Mouse (Mus musculus): ENCODE measurements around the gene Iffo2. TPM values are rescaled to one million over a fixed set of nuclear protein-coding genes. Genes with fewer than 3 reads are reported as not detected.

Iffo2 gene
- polyA plus RNA-seq, 1 experiment from 2014 or later = 2.4 TPM

DNA sequence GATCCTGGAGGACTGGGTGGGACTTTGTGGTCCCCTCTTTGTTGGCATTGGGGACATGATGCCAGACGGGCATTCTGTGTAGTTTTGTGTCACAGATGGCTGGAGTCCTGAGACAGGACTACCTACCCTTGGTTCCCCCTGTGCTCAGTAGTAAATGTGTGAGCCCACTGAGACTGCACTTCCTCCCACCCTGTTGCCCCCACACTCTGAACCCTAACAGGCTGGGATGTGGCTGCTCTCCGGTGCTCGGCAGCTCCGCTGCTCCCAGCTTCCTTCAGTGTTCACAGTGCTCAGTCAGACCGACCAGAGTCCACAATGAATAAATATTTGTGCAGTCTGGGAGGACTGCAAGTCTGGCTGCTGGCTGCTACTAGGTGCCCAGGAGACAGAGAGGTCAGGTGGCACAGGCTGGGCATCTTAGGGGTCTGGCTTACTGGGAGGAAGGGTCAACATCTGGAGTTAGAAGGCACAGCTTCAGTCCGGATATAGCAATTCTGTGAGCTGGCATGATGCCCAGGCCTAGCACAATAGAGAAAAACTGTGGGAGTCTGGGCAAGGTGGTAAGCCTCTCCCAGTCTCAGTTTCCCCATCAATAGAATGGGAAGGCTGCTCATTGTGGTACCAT lies 51.2 kb downstream of the Iffo2 start:
- peaks cover 70% of the 10 kb centered on the region for H3K4me1 ChIP-seq (ENCODE audit: control insufficient read depth, insufficient read depth, low read length)
- no peaks in the 10 kb centered on the region for H3K27me3 ChIP-seq (ENCODE audit: control insufficient read depth, insufficient read depth, low read length)
- no peaks in the 10 kb centered on the region for H3K36me3 ChIP-seq (ENCODE audit: control insufficient read depth, insufficient read depth)
- ATAC-seq (replicated peaks; ENCODE audit: extremely low read depth, insufficient read depth, low FRiP score) = 0 out of 2 replicates have a peak, but pooled peaks have one; percentile 7
- peak overlapping the region; percentile 90 for H3K27ac ChIP-seq (ENCODE audit: low read length)
- peak overlapping the region; percentile 47 for H3K4me2 ChIP-seq (ENCODE audit: low read depth, low read length)
- H3K4me3 ChIP-seq (ENCODE audit: low read length) = peak overlapping the region; percentile 30
- H3K9me3 ChIP-seq (replicated peaks; ENCODE audit: control insufficient read depth, low read length) = no peaks in the 10 kb centered on the region
- peak overlapping the region; percentile 74 for H3K9ac ChIP-seq (ENCODE audit: low read length)
- 21% methylated on average over 6 of the region's 6 CpGs for WGBS

DNA sequence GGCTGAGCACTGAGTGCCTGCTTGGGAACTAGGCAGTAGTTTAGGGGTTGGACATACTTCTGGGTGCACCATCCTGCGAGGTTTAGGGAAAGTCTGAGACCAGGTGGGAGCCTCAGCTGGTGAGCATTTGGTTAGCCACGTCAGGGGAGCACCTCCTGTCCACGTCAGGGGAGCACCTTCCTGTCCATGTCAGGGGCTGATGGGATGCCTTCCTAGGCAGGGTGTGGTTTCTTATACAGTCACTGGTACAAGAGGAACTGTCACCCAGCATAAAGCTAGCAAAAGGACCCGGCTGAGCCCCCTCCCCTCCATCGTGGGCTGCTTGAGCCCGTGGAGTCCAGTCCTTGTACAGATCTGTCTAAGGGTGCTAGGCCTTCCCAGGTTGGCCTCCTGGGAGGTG lies 52.0 kb downstream of the Iffo2 start:
- no peak overlapping the region for H3K4me3 ChIP-seq (ENCODE audit: low read length)
- H3K4me2 ChIP-seq (ENCODE audit: low read depth, low read length) = no peak overlapping the region
- no peaks in the 10 kb centered on the region for H3K27me3 ChIP-seq (ENCODE audit: control insufficient read depth, insufficient read depth, low read length)
- H3K4me1 ChIP-seq (ENCODE audit: control insufficient read depth, insufficient read depth, low read length) = peaks cover 67% of the 10 kb centered on the region
- no peak for ATAC-seq (replicated peaks; ENCODE audit: extremely low read depth, insufficient read depth, low FRiP score)
- WGBS = 72% methylated on average over 6 of the region's 6 CpGs
- no peaks in the 10 kb centered on the region for H3K9me3 ChIP-seq (replicated peaks; ENCODE audit: control insufficient read depth, low read length)
- no peaks in the 10 kb centered on the region for H3K36me3 ChIP-seq (ENCODE audit: control insufficient read depth, insufficient read depth)
- peak overlapping the region; percentile 19; the same call in 1 of the 2 replicates for H3K27ac ChIP-seq (ENCODE audit: low read length)
- H3K9ac ChIP-seq (ENCODE audit: low read length) = no peak overlapping the region

DNA sequence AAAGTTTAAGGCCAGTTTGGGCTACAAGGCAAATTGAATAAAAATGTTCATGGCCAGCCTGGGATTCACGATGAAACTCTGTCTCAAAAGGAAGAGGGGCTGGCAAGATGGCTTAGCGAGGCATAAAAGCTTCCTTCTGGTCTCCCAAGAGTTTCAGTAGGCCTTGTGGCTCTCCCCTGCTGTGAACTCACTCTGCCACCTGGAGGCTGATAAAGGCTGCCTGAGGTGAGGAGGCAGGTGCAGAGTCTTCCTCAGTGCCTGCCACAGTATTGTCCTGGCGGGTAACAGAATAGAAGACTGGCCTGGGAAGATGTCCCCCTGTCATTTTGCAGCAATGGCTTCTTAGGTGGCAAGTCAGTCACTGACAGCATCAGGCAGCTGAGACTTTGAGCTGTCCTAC lies 52.6 kb downstream of the Iffo2 start:
- H3K9ac ChIP-seq (ENCODE audit: low read length) = no peak overlapping the region
- WGBS = 68% methylated on average over 3 of the region's 3 CpGs
- H3K4me2 ChIP-seq (ENCODE audit: low read depth, low read length) = no peak overlapping the region
- no peaks in the 10 kb centered on the region for H3K9me3 ChIP-seq (replicated peaks; ENCODE audit: control insufficient read depth, low read length)
- H3K27me3 ChIP-seq (ENCODE audit: control insufficient read depth, insufficient read depth, low read length) = no peaks in the 10 kb centered on the region
- ATAC-seq (replicated peaks; ENCODE audit: extremely low read depth, insufficient read depth, low FRiP score) = no peak
- H3K36me3 ChIP-seq (ENCODE audit: control insufficient read depth, insufficient read depth) = no peaks in the 10 kb centered on the region
- H3K4me1 ChIP-seq (ENCODE audit: control insufficient read depth, insufficient read depth, low read length) = peaks cover 72% of the 10 kb centered on the region
- no peak overlapping the region for H3K4me3 ChIP-seq (ENCODE audit: low read length)
- no peak overlapping the region for H3K27ac ChIP-seq (ENCODE audit: low read length)

DNA sequence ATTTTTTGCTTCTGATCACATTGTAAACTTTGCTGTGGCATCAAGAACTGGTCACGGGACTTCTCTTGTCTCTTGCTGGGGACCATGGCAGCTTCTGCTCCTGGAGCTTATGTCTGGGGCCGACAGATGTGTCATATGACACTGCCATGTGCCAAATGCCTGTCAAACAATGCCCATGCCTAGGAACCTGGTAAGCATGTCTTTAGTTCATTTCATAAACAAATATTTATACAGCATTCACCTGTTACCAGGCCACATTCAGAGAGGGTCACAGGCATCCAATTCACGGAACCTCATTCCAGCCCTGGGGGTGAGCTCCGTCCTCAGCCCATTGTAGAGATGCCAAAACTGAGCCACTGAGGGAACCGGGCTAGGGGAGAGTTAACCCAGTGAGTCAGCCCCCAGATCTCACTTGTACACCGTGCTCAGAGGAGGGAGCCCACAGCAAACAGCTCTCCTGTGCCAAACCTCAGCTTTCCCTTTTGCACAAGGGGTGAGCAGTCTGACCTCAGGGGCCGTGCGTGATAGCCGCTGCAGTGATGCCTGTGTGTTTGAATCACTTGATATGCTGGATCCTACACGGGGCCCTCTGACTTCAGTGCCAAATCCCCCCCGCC lies 53.4 kb downstream of the Iffo2 start:
- H3K36me3 ChIP-seq (ENCODE audit: control insufficient read depth, insufficient read depth) = no peaks in the 10 kb centered on the region
- no peaks in the 10 kb centered on the region for H3K9me3 ChIP-seq (replicated peaks; ENCODE audit: control insufficient read depth, low read length)
- no peak overlapping the region for H3K4me2 ChIP-seq (ENCODE audit: low read depth, low read length)
- H3K27me3 ChIP-seq (ENCODE audit: control insufficient read depth, insufficient read depth, low read length) = no peaks in the 10 kb centered on the region
- peaks cover 66% of the 10 kb centered on the region for H3K4me1 ChIP-seq (ENCODE audit: control insufficient read depth, insufficient read depth, low read length)
- H3K4me3 ChIP-seq (ENCODE audit: low read length) = no peak overlapping the region
- ATAC-seq (replicated peaks; ENCODE audit: extremely low read depth, insufficient read depth, low FRiP score) = no peak
- no peak overlapping the region for H3K9ac ChIP-seq (ENCODE audit: low read length)
- no peak overlapping the region for H3K27ac ChIP-seq (ENCODE audit: low read length)
- WGBS = 66% methylated on average over 11 of the region's 11 CpGs

DNA sequence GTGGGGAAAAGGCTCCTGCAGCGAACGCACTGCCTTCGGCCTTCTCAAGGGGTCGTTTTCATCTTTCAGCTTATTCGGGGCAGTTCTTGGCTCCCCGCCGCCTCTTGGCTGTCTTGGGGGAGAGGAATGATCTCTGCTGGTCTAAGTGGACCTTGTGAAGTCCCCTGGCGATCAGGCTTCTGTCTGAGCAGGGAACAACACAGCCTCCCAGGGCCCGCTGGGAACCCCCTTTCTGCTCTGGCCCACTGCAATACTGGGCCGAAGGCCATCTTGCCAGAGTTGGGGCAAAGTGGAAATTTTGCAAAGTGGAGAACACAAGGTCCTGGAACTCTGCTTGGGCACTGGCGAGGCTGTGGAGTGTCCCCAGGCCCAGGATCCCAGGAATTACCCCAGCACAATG lies 54.4 kb downstream of the Iffo2 start:
- no peaks in the 10 kb centered on the region for H3K36me3 ChIP-seq (ENCODE audit: control insufficient read depth, insufficient read depth)
- WGBS = 66% methylated on average over 11 of the region's 11 CpGs
- ATAC-seq (replicated peaks; ENCODE audit: extremely low read depth, insufficient read depth, low FRiP score) = no peak
- H3K27me3 ChIP-seq (ENCODE audit: control insufficient read depth, insufficient read depth, low read length) = no peaks in the 10 kb centered on the region
- no peak overlapping the region; the same call in 1 of the 2 replicates for H3K27ac ChIP-seq (ENCODE audit: low read length)
- no peak overlapping the region for H3K4me3 ChIP-seq (ENCODE audit: low read length)
- H3K9me3 ChIP-seq (replicated peaks; ENCODE audit: control insufficient read depth, low read length) = no peaks in the 10 kb centered on the region
- peaks cover 60% of the 10 kb centered on the region for H3K4me1 ChIP-seq (ENCODE audit: control insufficient read depth, insufficient read depth, low read length)
- no peak overlapping the region for H3K9ac ChIP-seq (ENCODE audit: low read length)
- no peak overlapping the region for H3K4me2 ChIP-seq (ENCODE audit: low read depth, low read length)

DNA sequence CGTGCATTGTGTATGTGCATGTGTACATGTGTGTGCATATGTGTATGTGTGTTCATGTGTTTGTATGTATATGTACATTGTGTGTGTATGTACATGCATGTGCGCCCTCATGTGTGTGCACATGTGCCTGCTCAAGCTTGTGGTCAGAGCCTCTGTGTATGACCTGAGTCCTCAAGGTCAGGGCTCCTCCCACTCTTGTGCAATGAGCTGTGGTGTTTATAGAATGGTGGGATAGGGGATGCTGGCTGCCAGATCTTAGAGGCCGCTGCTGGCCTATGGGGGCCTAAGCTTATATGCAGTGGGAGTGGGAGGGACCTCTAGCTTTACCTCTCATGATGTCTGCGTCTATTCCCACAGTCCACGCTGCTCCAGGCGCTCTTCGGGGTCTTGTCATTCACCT lies 55.4 kb downstream of the Iffo2 start:
- 83% methylated on average over 7 of the region's 7 CpGs for WGBS
- Histone ChIP-seq H3K4me2 (ENCODE audit: low read depth, low read length) (no peak overlapping the region), H3K27me3 (ENCODE audit: control insufficient read depth, insufficient read depth, low read length) (no peaks in the 10 kb centered on the region), H3K27ac (ENCODE audit: low read length) (no peak overlapping the region), H3K4me1 (ENCODE audit: control insufficient read depth, insufficient read depth, low read length) (peaks cover 49% of the 10 kb centered on the region), H3K4me3 (ENCODE audit: low read length) (no peak overlapping the region), H3K36me3 (ENCODE audit: control insufficient read depth, insufficient read depth) (no peaks in the 10 kb centered on the region), H3K9me3 (replicated peaks; ENCODE audit: control insufficient read depth, low read length) (no peaks in the 10 kb centered on the region), H3K9ac (ENCODE audit: low read length) (no peak overlapping the region)
- ATAC-seq (replicated peaks; ENCODE audit: extremely low read depth, insufficient read depth, low FRiP score) = no peak

DNA sequence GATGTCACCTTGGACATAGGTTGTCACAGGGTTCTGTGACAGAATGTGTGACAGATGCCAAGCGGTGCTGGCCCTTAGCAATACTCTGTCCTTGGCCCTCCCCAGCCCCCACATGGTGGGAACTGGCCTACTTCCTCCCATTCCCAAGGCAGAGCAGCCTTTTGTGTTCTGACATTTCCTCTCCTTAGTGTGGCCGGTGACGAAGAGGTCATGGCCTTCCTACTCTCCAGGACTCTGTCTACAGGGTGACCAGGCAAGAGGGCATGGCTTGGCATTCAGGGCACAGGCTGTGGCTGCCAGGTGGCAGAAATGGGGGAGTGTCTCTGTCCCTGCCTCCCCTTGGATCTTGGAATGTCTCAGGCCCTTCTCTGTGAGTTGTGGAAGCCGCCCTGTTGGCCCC lies 57.0 kb downstream of the Iffo2 start:
- Histone ChIP-seq H3K4me2 (ENCODE audit: low read depth, low read length) (no peak overlapping the region), H3K9me3 (replicated peaks; ENCODE audit: control insufficient read depth, low read length) (no peaks in the 10 kb centered on the region), H3K27ac (ENCODE audit: low read length) (no peak overlapping the region), H3K27me3 (ENCODE audit: control insufficient read depth, insufficient read depth, low read length) (no peaks in the 10 kb centered on the region), H3K4me1 (ENCODE audit: control insufficient read depth, insufficient read depth, low read length) (peaks cover 34% of the 10 kb centered on the region), H3K9ac (ENCODE audit: low read length) (no peak overlapping the region), H3K36me3 (ENCODE audit: control insufficient read depth, insufficient read depth) (no peaks in the 10 kb centered on the region), H3K4me3 (ENCODE audit: low read length) (no peak overlapping the region)
- peak; percentile 39; the same call in 1 of the 2 replicates for ATAC-seq (replicated peaks; ENCODE audit: extremely low read depth, insufficient read depth, low FRiP score)
- 65% methylated on average over 4 of the region's 4 CpGs for WGBS

DNA sequence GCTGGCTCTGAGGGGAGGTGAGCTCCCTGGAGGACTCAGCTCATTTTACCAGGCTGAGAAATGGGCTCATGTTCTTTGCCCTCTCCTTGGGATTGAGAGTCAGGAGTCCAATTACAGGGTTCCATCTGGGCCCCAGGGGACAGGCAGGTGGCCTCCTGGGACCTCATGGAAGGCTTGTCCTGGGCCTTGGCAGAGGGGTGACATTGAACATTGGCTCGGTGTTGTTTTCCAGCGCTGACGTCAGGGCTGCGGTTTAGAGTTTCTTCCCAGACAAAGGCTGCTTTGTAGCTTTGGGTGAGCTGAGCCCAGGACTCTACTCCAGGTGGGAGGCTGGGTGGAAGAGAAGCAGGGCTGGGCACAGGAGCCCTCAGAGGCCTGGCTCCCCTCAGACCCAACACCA lies 57.4 kb downstream of the Iffo2 start:
- Histone ChIP-seq H3K9me3 (replicated peaks; ENCODE audit: control insufficient read depth, low read length) (no peaks in the 10 kb centered on the region), H3K27ac (ENCODE audit: low read length) (no peak overlapping the region), H3K27me3 (ENCODE audit: control insufficient read depth, insufficient read depth, low read length) (no peaks in the 10 kb centered on the region), H3K9ac (ENCODE audit: low read length) (no peak overlapping the region), H3K4me1 (ENCODE audit: control insufficient read depth, insufficient read depth, low read length) (peaks cover 32% of the 10 kb centered on the region), H3K4me2 (ENCODE audit: low read depth, low read length) (no peak overlapping the region), H3K4me3 (ENCODE audit: low read length) (no peak overlapping the region), H3K36me3 (ENCODE audit: control insufficient read depth, insufficient read depth) (no peaks in the 10 kb centered on the region)
- ATAC-seq (replicated peaks; ENCODE audit: extremely low read depth, insufficient read depth, low FRiP score) = no peak
- WGBS = 78% methylated on average over 4 of the region's 4 CpGs

DNA sequence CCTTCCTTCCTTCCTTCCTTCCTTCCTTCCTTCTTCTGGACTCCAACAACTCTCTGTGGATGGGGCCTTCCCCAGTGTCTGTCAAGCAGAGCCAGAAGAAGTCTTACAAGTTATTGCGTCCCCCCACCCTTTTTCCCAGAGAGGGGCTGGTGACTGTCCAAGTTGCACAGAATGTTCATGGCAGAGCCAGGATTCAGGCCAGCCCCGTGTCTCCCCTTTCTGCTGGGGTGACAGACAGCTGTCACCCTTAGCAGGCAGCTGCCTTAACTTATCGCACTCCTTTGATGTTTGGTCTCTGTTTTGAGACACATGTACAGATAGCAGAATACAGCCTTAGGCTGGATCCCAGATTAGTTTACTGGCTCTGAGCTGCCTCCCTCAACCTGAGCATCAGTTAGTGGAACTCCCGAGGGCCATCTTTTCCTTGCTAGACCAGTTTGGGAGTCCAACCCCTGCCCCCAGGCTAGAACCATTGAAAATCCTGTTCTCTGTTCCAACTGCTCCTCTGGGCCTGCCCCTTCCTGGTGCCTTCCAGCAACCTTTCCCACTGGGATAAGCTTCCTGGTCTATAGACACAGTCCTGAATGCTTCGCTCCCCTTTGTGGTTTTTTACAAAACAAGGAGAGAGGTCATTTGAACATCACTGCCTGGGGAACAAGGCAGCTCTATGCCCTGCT lies 59.1 kb downstream of the Iffo2 start:
- Histone ChIP-seq H3K4me2 (ENCODE audit: low read depth, low read length) (no peak overlapping the region), H3K9me3 (replicated peaks; ENCODE audit: control insufficient read depth, low read length) (no peaks in the 10 kb centered on the region), H3K36me3 (ENCODE audit: control insufficient read depth, insufficient read depth) (no peaks in the 10 kb centered on the region), H3K27me3 (ENCODE audit: control insufficient read depth, insufficient read depth, low read length) (no peaks in the 10 kb centered on the region), H3K27ac (ENCODE audit: low read length) (no peak overlapping the region), H3K9ac (ENCODE audit: low read length) (no peak overlapping the region), H3K4me3 (ENCODE audit: low read length) (no peak overlapping the region), H3K4me1 (ENCODE audit: control insufficient read depth, insufficient read depth, low read length) (peaks cover 26% of the 10 kb centered on the region)
- WGBS = 53% methylated on average over 5 of the region's 5 CpGs
- ATAC-seq (replicated peaks; ENCODE audit: extremely low read depth, insufficient read depth, low FRiP score) = no peak

All from heart, embryonic 16.5 days (tissue).